Comparison of ENCODE assay signal across 10 mouse cellular contexts in the genomic region with DNA sequence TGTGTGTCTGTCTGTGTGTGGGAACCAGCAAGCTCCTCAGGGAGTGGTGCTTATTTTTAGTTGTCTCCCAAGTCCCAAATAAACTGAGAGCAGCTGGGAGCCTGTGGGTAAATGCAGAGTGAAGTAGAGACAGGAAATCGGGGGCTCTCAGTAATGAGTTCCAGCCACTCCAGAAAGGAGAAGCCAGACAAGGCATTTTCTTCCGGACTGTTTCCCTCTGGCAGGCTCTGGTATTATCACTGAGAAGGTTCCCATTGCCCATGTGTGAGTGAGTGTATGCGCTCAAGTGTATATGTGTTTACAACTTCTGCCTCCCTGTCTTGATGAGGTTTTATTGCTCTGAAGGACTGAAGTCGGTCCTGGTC. TPM values are rescaled to one million over a fixed set of nuclear protein-coding genes. Genes with fewer than 3 reads are reported as not detected.
DNase-seq lines count a peak whose midpoint lies in the region; ATAC-seq and TF ChIP-seq lines count a peak whose summit lies in the region.
"Had no signal": no experiment of that assay in that cellular context is flagged by ENCODE, and none has a peak within 500 bp of the region (broad histone marks: within the 10 kb centered on the region; RNA-seq: fewer than 3 reads in every experiment).

No protein-coding gene starts in this region.

- no peak for DNase-seq in liver, adult 2 months (ENCODE audit: extremely low read depth, low read depth, low spot score)
- DNase-seq in liver: no peak
- DNase-seq in forelimb bud, embryonic 11.5 days (ENCODE audit: low read depth, low spot score): peak; percentile 69
- DNase-seq in hindbrain, postnatal 0 days (ENCODE audit: low spot score): peak; percentile 8
- no peak for DNase-seq in midbrain, embryonic 11.5 days (ENCODE audit: low spot score, missing footprints)
- no peak for DNase-seq in cerebellum, postnatal 14 days
- no peak for DNase-seq in cerebellum, adult 11-12 months

- peak overlapping the region; percentile 46 for H3K4me2 ChIP-seq in hindbrain, postnatal 0 days (ENCODE audit: low read depth, low read length)
- no peak overlapping the region for H3K4me2 ChIP-seq in midbrain, embryonic 11.5 days

- 60% methylated on average over 4 of the region's 4 CpGs for WGBS in liver, adult 2 months
- WGBS in hindbrain, postnatal 0 days: 33% methylated on average over 4 of the region's 4 CpGs
- WGBS in midbrain, embryonic 11.5 days: 51% methylated on average over 4 of the region's 4 CpGs

- no peaks in the 10 kb centered on the region for H3K27me3 ChIP-seq in liver, adult 2 months (ENCODE audit: control insufficient read depth, insufficient read depth, low read length)
- no peaks in the 10 kb centered on the region for H3K27me3 ChIP-seq in hindbrain, postnatal 0 days (ENCODE audit: insufficient read depth, low read length)
- H3K27me3 ChIP-seq in midbrain, embryonic 11.5 days (ENCODE audit: control insufficient read depth, insufficient read depth, low read length): no peaks in the 10 kb centered on the region

- peaks cover under 1% of the 10 kb centered on the region; the same call in 1 of the 2 replicates for H3K36me3 ChIP-seq in liver, adult 2 months (ENCODE audit: control insufficient read depth, insufficient read depth, low read length)
- H3K36me3 ChIP-seq in hindbrain, postnatal 0 days (ENCODE audit: insufficient read depth, low read length): no peaks in the 10 kb centered on the region
- no peaks in the 10 kb centered on the region for H3K36me3 ChIP-seq in midbrain, embryonic 11.5 days (ENCODE audit: control insufficient read depth, insufficient read depth, low read length)

- no peaks in the 10 kb centered on the region for H3K9me3 ChIP-seq in hindbrain, postnatal 0 days (ENCODE audit: low read length)
- no peaks in the 10 kb centered on the region for H3K9me3 ChIP-seq in midbrain, embryonic 11.5 days (ENCODE audit: control insufficient read depth, low read length)

- H3K9ac ChIP-seq in liver, adult 2 months (ENCODE audit: low read depth, low read length): no peak overlapping the region
- 0 out of 2 replicates have a peak overlapping the region, but pooled peaks have one; percentile 40 for H3K9ac ChIP-seq in hindbrain, postnatal 0 days (replicated peaks; ENCODE audit: low read length)
- H3K9ac ChIP-seq in midbrain, embryonic 11.5 days (ENCODE audit: low read length): peak overlapping the region; percentile 48; the same call in 1 of the 2 replicates

- H3K27ac ChIP-seq in liver, adult 2 months (replicated peaks; ENCODE audit: insufficient read depth, low read depth, low read length): peak overlapping the region; percentile 42
- peak overlapping the region; percentile 72; the same call in 1 of the 2 replicates for H3K27ac ChIP-seq in hindbrain, postnatal 0 days
- H3K27ac ChIP-seq in midbrain, embryonic 11.5 days (ENCODE audit: low read depth, low read length): peak overlapping the region; percentile 8; the same call in 1 of the 2 replicates

- no peak for TF ChIP-seq POLR2A in liver, adult 2 months (IDR thresholded peaks at IDR 0.05; ENCODE audit: extremely low read depth, insufficient read depth, low read length)

- peaks cover 13% of the 10 kb centered on the region for H3K4me1 ChIP-seq in liver, adult 2 months (ENCODE audit: control insufficient read depth, insufficient read depth, low read length)
- H3K4me1 ChIP-seq in hindbrain, postnatal 0 days (ENCODE audit: insufficient read depth, low read length): peaks cover 10% of the 10 kb centered on the region; the same call in 1 of the 2 replicates
- peaks cover 30% of the 10 kb centered on the region for H3K4me1 ChIP-seq in midbrain, embryonic 11.5 days (ENCODE audit: control insufficient read depth, insufficient read depth, low read length)

- no peak; the same call in 1 of the 2 replicates for ATAC-seq in hindbrain, postnatal 0 days
- ATAC-seq in midbrain, embryonic 11.5 days (ENCODE audit: low FRiP score): peak; percentile 4; the same call in 1 of the 2 replicates
- no peak for ATAC-seq in activated CD4-positive, CD25-positive, alpha-beta regulatory T cell, adult 4 months

- no peak overlapping the region for H3K4me3 ChIP-seq in liver, adult 2 months (ENCODE audit: insufficient read depth, low read depth, low read length)
- no peak overlapping the region for H3K4me3 ChIP-seq in hindbrain, postnatal 0 days (ENCODE audit: low read length)
- H3K4me3 ChIP-seq in midbrain, embryonic 11.5 days (ENCODE audit: low read depth, low read length): no peak overlapping the region

- H3K79me2 ChIP-seq in liver, adult 2 months (ENCODE audit: control insufficient read depth, insufficient read depth, low read length): peaks cover 5% of the 10 kb centered on the region; the same call in 1 of the 2 replicates

- TF ChIP-seq CTCF in liver, adult 2 months (IDR thresholded peaks at IDR 0.05; ENCODE audit: low read depth, low read length): no peak
- no peak for TF ChIP-seq CTCF in hindbrain, postnatal 0 days (IDR thresholded peaks at IDR 0.05; ENCODE audit: low read depth)

RNA-seq across cellular contexts. Expression of a gene that starts 40.2 kb away (rescaled TPM):
- total RNA-seq in liver, adult 2 months (2014; rRNA removed): not detected in 2 replicates
- polyA plus RNA-seq in liver, adult 2 months (2012; rRNA removed): not detected in 2 replicates
- not detected in 2 replicates for total RNA-seq in hindbrain, postnatal 0 days (2014; rRNA removed)
- not detected in 2 replicates for polyA plus RNA-seq in hindbrain, postnatal 0 days (2015; fragmentation: Nextera tagmentation; extraction: Ambion mirVana)
- not detected in 2 replicates for polyA plus RNA-seq in midbrain, embryonic 11.5 days (2014; fragmentation: Nextera tagmentation; extraction: Ambion mirVana)
- polyA plus RNA-seq in activated CD4-positive, CD25-positive, alpha-beta regulatory T cell, adult 4 months (2017; shearing (Covaris generic)): not detected
- total RNA-seq: ES-E14; hematopoietic stem cell, adult 5-6 weeks had no signal

Comparison
In these comparisons a context has a peak if more than half of its experiments do, and no peak if none do; other contexts are left out.
1. DNase-seq: peak in forelimb bud, embryonic 11.5 days (single experiment) and hindbrain, postnatal 0 days (single experiment); none in liver, adult 2 months (single experiment), liver (single experiment), midbrain, embryonic 11.5 days (single experiment), cerebellum, postnatal 14 days (0 of 2) and cerebellum, adult 11-12 months (single experiment).
2. H3K27ac ChIP-seq: peak in every context shown above with its lines; median percentile 72 in hindbrain, postnatal 0 days; 42 in liver, adult 2 months; 8 in midbrain, embryonic 11.5 days.